Mouse (Mus musculus) G1E (cell line): ENCODE measurements around the gene Zfp13.

Experiments used
- CTCF ChIP-seq: IDR thresholded peaks from 2 replicates; pipeline ENCODE4 v1.5.1; 2012; ENCODE audit warnings: low read depth, low read length, inconsistent platforms, mixed read lengths
- GATA1 ChIP-seq: IDR thresholded peaks from 2 replicates; pipeline ENCODE4 v1.6.1; 2012; ENCODE audit warnings: borderline replicate concordance, low read length, inconsistent platforms, mixed read lengths
- GATA2 ChIP-seq: IDR thresholded peaks from 2 replicates; pipeline ENCODE4 v1.6.1; 2012; ENCODE audit warnings: low read depth, low read length, inconsistent platforms, borderline replicate concordance
- POLR2AphosphoS5 ChIP-seq: IDR thresholded peaks from 2 replicates; pipeline ENCODE4 v1.6.1; 2012; ENCODE audit warnings: low read depth, low read length, inconsistent platforms; ENCODE audit not compliant: insufficient replicate concordance

GRCm38 (mm10) chr17:23592208-23592925 is 6.9 kb downstream of the Zfp13 start:
- TF ChIP-seq CTCF = no peak
- no peak for TF ChIP-seq POLR2AphosphoS5
- no peak for TF ChIP-seq GATA1
- TF ChIP-seq GATA2 = no peak
